Mouse (Mus musculus): ENCODE measurements around the gene Ccdc190. TPM values are rescaled to one million over a fixed set of nuclear protein-coding genes. Genes with fewer than 3 reads are reported as not detected.

Ccdc190 gene
- polyA plus RNA-seq, 1 experiment from 2014 or later = 0.21 TPM

DNA sequence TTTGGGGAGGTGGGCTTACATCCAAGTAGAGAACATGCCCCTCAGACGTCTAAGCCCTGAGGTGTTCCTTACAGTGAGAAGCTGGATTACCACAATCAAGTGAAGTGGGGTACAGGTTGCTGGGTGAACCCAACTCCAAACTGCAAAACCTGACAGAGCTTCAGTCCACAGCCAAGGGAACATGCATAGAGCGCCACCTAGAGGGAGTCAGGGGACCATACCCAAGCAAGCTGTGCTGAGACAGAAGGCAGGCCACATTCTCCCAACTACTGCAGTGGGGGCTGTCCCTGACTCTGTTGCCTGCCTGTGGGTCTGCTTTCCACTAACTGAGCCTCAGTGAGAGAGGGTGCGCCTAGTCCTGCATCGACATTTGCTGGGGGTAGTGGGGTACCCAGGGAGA lies 10.4 kb upstream of the Ccdc190 start:
- peak; percentile 75 for DNase-seq (ENCODE audit: low spot score)
- ATAC-seq (replicated peaks; ENCODE audit: insufficient number of reproducible peaks, low FRiP score, low TSS enrichment, low read depth) = no peak
- no peaks in the 10 kb centered on the region; the same call in 1 of the 2 replicates for H3K4me1 ChIP-seq (ENCODE audit: control insufficient read depth, insufficient read depth, low read length)
- H3K4me2 ChIP-seq (ENCODE audit: low read depth, low read length) = no peak overlapping the region
- no peak overlapping the region for H3K9ac ChIP-seq (replicated peaks; ENCODE audit: low read length)
- H3K9me3 ChIP-seq (replicated peaks; ENCODE audit: control insufficient read depth, low read length) = no peaks in the 10 kb centered on the region
- WGBS = 24% methylated on average over 4 of the region's 4 CpGs
- H3K36me3 ChIP-seq (replicated peaks; ENCODE audit: control insufficient read depth, insufficient read depth, low read depth, low read length) = no peaks in the 10 kb centered on the region
- no peak overlapping the region for H3K27ac ChIP-seq (replicated peaks; ENCODE audit: low read depth, low read length)
- H3K27me3 ChIP-seq (ENCODE audit: control insufficient read depth, insufficient read depth, low read length) = no peaks in the 10 kb centered on the region
- H3K4me3 ChIP-seq (ENCODE audit: low read depth, low read length) = no peak overlapping the region

DNA sequence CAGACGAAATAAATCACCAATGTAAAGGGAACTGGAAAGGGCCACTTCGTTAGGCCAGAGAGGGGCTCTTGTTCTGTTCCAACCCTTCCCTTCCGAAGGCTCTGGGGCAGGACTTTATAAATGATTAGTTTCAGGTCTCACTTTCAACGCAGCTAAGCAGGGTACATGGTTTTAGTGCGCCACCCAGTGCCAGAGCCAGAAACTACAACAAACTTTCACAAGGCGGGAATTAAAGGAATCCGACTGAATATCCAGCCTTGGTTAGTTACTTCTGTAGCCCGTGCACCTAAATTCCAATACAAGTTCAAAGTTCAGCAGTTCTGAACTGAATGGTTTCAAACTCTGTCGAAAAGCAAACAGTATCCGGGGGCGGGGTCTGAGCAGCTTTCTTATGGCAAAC lies 9.2 kb upstream of the Ccdc190 start:
- H3K4me1 ChIP-seq (ENCODE audit: control insufficient read depth, insufficient read depth, low read length) = no peaks in the 10 kb centered on the region; the same call in 1 of the 2 replicates
- no peaks in the 10 kb centered on the region for H3K27me3 ChIP-seq (ENCODE audit: control insufficient read depth, insufficient read depth, low read length)
- peak; percentile 91 for DNase-seq (ENCODE audit: low spot score)
- H3K9ac ChIP-seq (replicated peaks; ENCODE audit: low read length) = no peak overlapping the region
- no peak overlapping the region for H3K27ac ChIP-seq (replicated peaks; ENCODE audit: low read depth, low read length)
- peak; percentile 61 for ATAC-seq (replicated peaks; ENCODE audit: insufficient number of reproducible peaks, low FRiP score, low TSS enrichment, low read depth)
- H3K9me3 ChIP-seq (replicated peaks; ENCODE audit: control insufficient read depth, low read length) = no peaks in the 10 kb centered on the region
- 4% methylated on average over 11 of the region's 11 CpGs for WGBS
- no peaks in the 10 kb centered on the region for H3K36me3 ChIP-seq (replicated peaks; ENCODE audit: control insufficient read depth, insufficient read depth, low read depth, low read length)
- H3K4me3 ChIP-seq (ENCODE audit: low read depth, low read length) = no peak overlapping the region
- no peak overlapping the region for H3K4me2 ChIP-seq (ENCODE audit: low read depth, low read length)

DNA sequence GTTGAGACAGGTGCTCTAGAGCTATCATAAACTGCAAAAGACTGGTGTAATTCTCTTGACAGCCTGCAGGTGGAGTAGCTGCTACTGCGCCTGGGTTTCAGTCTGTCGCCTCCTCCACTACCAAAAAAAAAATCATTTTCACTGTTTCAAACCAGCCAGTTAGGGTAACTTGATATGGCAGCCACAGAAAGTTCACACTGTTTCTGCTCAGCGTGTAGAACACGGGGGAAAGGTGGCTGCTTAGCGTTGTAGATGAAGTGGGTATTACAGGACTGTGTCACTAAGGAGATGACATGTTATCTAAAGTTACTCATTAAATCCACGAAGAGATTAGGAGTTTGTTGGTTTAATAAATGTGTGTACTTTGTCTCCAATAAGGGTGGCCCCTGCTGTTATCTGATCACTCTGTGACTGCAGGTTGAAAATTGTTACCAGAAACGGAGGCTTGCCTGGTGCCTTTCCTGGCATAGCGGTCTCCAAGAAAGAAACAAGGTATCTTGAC lies 6.7 kb upstream of the Ccdc190 start:
- no peaks in the 10 kb centered on the region for H3K36me3 ChIP-seq (replicated peaks; ENCODE audit: control insufficient read depth, insufficient read depth, low read depth, low read length)
- ATAC-seq (replicated peaks; ENCODE audit: insufficient number of reproducible peaks, low FRiP score, low TSS enrichment, low read depth) (no peak), DNase-seq (ENCODE audit: low spot score) (peak; percentile 80)
- H3K4me3 ChIP-seq (ENCODE audit: low read depth, low read length) = no peak overlapping the region
- 20% methylated on average over 8 of the region's 8 CpGs for WGBS
- H3K4me2 ChIP-seq (ENCODE audit: low read depth, low read length) = no peak overlapping the region
- no peak overlapping the region for H3K9ac ChIP-seq (replicated peaks; ENCODE audit: low read length)
- no peak overlapping the region for H3K27ac ChIP-seq (replicated peaks; ENCODE audit: low read depth, low read length)
- H3K4me1 ChIP-seq (ENCODE audit: control insufficient read depth, insufficient read depth, low read length) = no peaks in the 10 kb centered on the region; the same call in 1 of the 2 replicates
- H3K27me3 ChIP-seq (ENCODE audit: control insufficient read depth, insufficient read depth, low read length) = no peaks in the 10 kb centered on the region
- H3K9me3 ChIP-seq (replicated peaks; ENCODE audit: control insufficient read depth, low read length) = no peaks in the 10 kb centered on the region

DNA sequence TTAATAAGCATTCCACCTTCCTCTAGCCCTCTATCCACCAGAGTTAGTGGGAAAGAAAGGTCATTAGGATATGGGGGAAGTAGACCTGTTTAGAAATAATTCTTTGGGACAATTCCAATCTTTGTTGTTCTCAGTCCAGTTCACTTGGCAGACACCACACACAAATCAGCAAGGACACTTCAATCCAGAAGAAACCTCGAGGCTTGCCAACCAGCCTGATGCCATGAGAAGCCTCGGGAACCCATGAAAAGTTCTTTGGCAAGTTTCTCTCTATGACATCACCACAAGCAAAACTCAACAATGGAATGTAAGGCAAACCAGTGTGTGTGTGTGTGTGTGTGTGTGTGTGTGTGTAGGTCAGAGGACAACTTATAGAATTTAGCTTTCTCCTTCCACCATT lies 3.9 kb upstream of the Ccdc190 start:
- 90% methylated on average over 2 of the region's 2 CpGs for WGBS
- ATAC-seq (replicated peaks; ENCODE audit: insufficient number of reproducible peaks, low FRiP score, low TSS enrichment, low read depth) = no peak
- no peaks in the 10 kb centered on the region for H3K27me3 ChIP-seq (ENCODE audit: control insufficient read depth, insufficient read depth, low read length)
- H3K4me1 ChIP-seq (ENCODE audit: control insufficient read depth, insufficient read depth, low read length) = no peaks in the 10 kb centered on the region
- no peaks in the 10 kb centered on the region for H3K36me3 ChIP-seq (replicated peaks; ENCODE audit: control insufficient read depth, insufficient read depth, low read depth, low read length)
- DNase-seq (ENCODE audit: low spot score) = no peak
- no peak overlapping the region for H3K27ac ChIP-seq (replicated peaks; ENCODE audit: low read depth, low read length)
- H3K9ac ChIP-seq (replicated peaks; ENCODE audit: low read length) = no peak overlapping the region
- no peak overlapping the region for H3K4me3 ChIP-seq (ENCODE audit: low read depth, low read length)
- no peaks in the 10 kb centered on the region for H3K9me3 ChIP-seq (replicated peaks; ENCODE audit: control insufficient read depth, low read length)
- no peak overlapping the region for H3K4me2 ChIP-seq (ENCODE audit: low read depth, low read length)

DNA sequence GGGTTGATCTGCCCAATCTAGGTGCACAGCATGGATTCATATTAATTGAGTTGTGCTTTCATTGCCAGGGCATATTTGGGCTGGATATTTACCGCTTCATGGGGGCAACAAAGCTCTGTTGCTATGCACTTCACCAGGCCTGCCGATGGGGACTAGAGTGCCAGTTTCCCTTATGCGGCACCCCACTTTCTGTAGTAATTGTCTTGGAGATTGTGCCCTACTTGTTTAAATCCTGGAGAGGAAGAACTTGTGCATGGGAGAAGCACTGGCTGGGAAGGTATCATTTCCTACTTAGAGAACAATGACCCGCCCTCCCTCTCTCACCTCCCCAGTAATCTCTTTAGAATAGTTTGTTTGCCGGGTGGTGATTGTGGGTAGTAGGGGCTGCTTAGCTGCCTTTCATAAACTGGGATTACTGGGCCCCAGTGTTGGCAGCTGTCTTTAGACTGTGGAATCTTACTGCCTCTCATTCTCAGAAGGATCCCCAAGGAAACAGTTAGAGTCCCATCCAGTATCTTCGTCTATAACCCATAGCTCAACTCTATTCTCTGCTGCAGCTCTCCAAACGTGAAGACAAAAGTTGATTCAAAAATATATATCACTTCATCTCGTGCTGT lies 587 bp upstream of the Ccdc190 start:
- 60% methylated on average over 8 of the region's 8 CpGs for WGBS
- H3K27me3 ChIP-seq (ENCODE audit: control insufficient read depth, insufficient read depth, low read length) = no peaks in the 10 kb centered on the region
- no peak overlapping the region for H3K4me2 ChIP-seq (ENCODE audit: low read depth, low read length)
- ATAC-seq (replicated peaks; ENCODE audit: insufficient number of reproducible peaks, low FRiP score, low TSS enrichment, low read depth) (no peak), DNase-seq (ENCODE audit: low spot score) (no peak)
- no peaks in the 10 kb centered on the region for H3K36me3 ChIP-seq (replicated peaks; ENCODE audit: control insufficient read depth, insufficient read depth, low read depth, low read length)
- H3K27ac ChIP-seq (replicated peaks; ENCODE audit: low read depth, low read length) = no peak overlapping the region
- H3K9me3 ChIP-seq (replicated peaks; ENCODE audit: control insufficient read depth, low read length) = no peaks in the 10 kb centered on the region
- no peak overlapping the region for H3K9ac ChIP-seq (replicated peaks; ENCODE audit: low read length)
- no peaks in the 10 kb centered on the region for H3K4me1 ChIP-seq (ENCODE audit: control insufficient read depth, insufficient read depth, low read length)
- no peak overlapping the region for H3K4me3 ChIP-seq (ENCODE audit: low read depth, low read length)

DNA sequence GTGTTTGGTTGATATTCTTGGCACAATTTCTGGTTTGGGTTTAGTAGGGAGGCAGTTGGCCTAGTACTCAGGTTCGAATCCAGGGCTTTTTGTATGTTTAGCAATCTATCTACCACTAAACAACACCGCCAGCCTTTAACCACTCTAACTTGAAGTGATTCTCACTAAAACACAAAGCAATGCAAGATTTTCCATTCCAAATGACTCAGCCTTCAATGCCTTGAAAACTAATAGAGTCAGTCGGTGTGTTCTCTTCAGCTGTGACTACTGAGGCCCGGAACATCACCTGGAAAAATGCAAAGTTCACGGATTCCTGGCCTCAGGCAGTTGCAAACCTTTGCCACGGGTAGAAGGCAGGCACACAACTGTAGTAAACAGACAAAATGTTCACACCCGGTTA lies 3.2 kb downstream of the Ccdc190 start:
- no peak for ATAC-seq (replicated peaks; ENCODE audit: insufficient number of reproducible peaks, low FRiP score, low TSS enrichment, low read depth)

DNA sequence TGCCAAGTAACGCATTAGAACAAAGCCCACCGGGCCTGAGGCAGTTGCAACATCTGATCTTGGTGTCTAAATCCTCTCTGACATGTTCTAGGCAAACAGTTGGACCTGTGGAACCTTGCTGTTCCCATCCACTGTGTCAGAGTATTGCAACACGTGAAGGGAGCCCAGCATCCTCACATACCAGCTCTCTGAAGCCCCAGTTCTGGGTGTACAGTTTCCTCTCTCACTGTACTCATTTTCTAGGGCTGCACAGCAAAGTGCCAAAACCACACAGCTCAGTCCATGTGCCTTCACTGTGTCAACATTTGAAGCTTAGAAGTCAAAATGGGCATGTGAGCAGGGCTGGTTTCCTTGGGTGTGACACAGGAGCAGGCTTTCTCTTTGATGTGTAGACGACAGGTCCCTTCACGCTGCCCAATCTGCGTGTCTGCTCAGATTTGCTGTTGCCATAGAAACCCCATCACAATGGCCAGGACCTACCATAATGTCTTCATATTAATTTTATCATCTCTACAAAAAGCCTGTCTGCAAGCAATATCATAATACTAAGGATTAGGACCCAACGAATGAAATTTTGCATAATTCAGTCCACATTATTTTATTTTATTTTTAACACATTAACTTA lies 3.8 kb downstream of the Ccdc190 start:
- H3K36me3 ChIP-seq (replicated peaks; ENCODE audit: control insufficient read depth, insufficient read depth, low read depth, low read length) = no peaks in the 10 kb centered on the region
- no peaks in the 10 kb centered on the region for H3K27me3 ChIP-seq (ENCODE audit: control insufficient read depth, insufficient read depth, low read length)
- ATAC-seq (replicated peaks; ENCODE audit: insufficient number of reproducible peaks, low FRiP score, low TSS enrichment, low read depth) (no peak), DNase-seq (ENCODE audit: low spot score) (no peak)
- H3K4me1 ChIP-seq (ENCODE audit: control insufficient read depth, insufficient read depth, low read length) = no peaks in the 10 kb centered on the region
- no peak overlapping the region for H3K4me2 ChIP-seq (ENCODE audit: low read depth, low read length)
- no peak overlapping the region for H3K9ac ChIP-seq (replicated peaks; ENCODE audit: low read length)
- no peak overlapping the region for H3K27ac ChIP-seq (replicated peaks; ENCODE audit: low read depth, low read length)
- H3K4me3 ChIP-seq (ENCODE audit: low read depth, low read length) = no peak overlapping the region
- no peaks in the 10 kb centered on the region for H3K9me3 ChIP-seq (replicated peaks; ENCODE audit: control insufficient read depth, low read length)
- 76% methylated on average over 7 of the region's 7 CpGs for WGBS

More for the DNA sequence above, 3.2 kb downstream of the Ccdc190 start:
- H3K4me3 ChIP-seq (ENCODE audit: low read depth, low read length) = no peak overlapping the region
- H3K9ac ChIP-seq (replicated peaks; ENCODE audit: low read length) = no peak overlapping the region
- H3K27me3 ChIP-seq (ENCODE audit: control insufficient read depth, insufficient read depth, low read length) = no peaks in the 10 kb centered on the region
- H3K9me3 ChIP-seq (replicated peaks; ENCODE audit: control insufficient read depth, low read length) = no peaks in the 10 kb centered on the region
- no peak for DNase-seq (ENCODE audit: low spot score)
- H3K36me3 ChIP-seq (replicated peaks; ENCODE audit: control insufficient read depth, insufficient read depth, low read depth, low read length) = no peaks in the 10 kb centered on the region
- H3K27ac ChIP-seq (replicated peaks; ENCODE audit: low read depth, low read length) = no peak overlapping the region
- no peaks in the 10 kb centered on the region for H3K4me1 ChIP-seq (ENCODE audit: control insufficient read depth, insufficient read depth, low read length)
- WGBS = 83% methylated on average over 7 of the region's 7 CpGs
- H3K4me2 ChIP-seq (ENCODE audit: low read depth, low read length) = no peak overlapping the region

GRCm38 (mm10) chr1:169934005-169934725 lies 5.7 kb downstream of the Ccdc190 start:
- Histone ChIP-seq H3K4me3 (ENCODE audit: low read depth, low read length) (no peak overlapping the region), H3K4me2 (ENCODE audit: low read depth, low read length) (no peak overlapping the region), H3K9ac (replicated peaks; ENCODE audit: low read length) (no peak overlapping the region; the same call in 1 of the 2 replicates), H3K27ac (replicated peaks; ENCODE audit: low read depth, low read length) (no peak overlapping the region), H3K36me3 (replicated peaks; ENCODE audit: control insufficient read depth, insufficient read depth, low read depth, low read length) (no peaks in the 10 kb centered on the region), H3K4me1 (ENCODE audit: control insufficient read depth, insufficient read depth, low read length) (no peaks in the 10 kb centered on the region), H3K27me3 (ENCODE audit: control insufficient read depth, insufficient read depth, low read length) (no peaks in the 10 kb centered on the region), H3K9me3 (replicated peaks; ENCODE audit: control insufficient read depth, low read length) (no peaks in the 10 kb centered on the region)
- ATAC-seq (replicated peaks; ENCODE audit: insufficient number of reproducible peaks, low FRiP score, low TSS enrichment, low read depth) (no peak), DNase-seq (ENCODE audit: low spot score) (peak; percentile 82)
- WGBS = 56% methylated on average over 16 of the region's 16 CpGs

All from embryonic facial prominence, embryonic 11.5 days (tissue).